Mouse (Mus musculus) thymus, postnatal 0 days (tissue): ENCODE measurements around the gene BB287469. TPM values are rescaled to one million over a fixed set of nuclear protein-coding genes. Genes with fewer than 3 reads are reported as not detected.
"Not testable (repeated sequence)": the region's sequence is repeated elsewhere in the genome, so short reads cannot be mapped to it uniquely, and the experiment has no call there.

Source experiments
- DNase-seq: peaks from one replicate; pipeline ENCODE4 v3.0.0-alpha.2; 2015; ENCODE audit warnings: low spot score
- polyA plus RNA-seq: library from polyadenylated mRNA; unstranded; fragments of >200 nt; fragmentation: Nextera tagmentation; extraction: Ambion mirVana; gene quantifications from 2 replicates; pipeline ENCODE4 v1.2.1, GENCODE M21; 2015

BB287469 gene
- not detected in 2 replicates for polyA plus RNA-seq

GRCm38 (mm10) chr12:87816277-87816676, at the start of gene BB287469:
Gene BB287469 (plus strand): TSS chr12:87816577.
- not testable (repeated sequence) for DNase-seq

- not testable (repeated sequence) for DNase-seq
These were observed 40.7 kb upstream of the BB287469 start, which contains the start of gene Gm21319 for GRCm38 (mm10) chr12:87775655-87776054. Gene Gm21319 (minus strand): TSS chr12:87775755.

GRCm38 (mm10) chr12:87795212-87795611, 21.2 kb upstream of the BB287469 start, which contains the start of gene Gm21936:
Gene Gm21936 (plus strand): TSS chr12:87795512.
- DNase-seq: not testable (repeated sequence)

- DNase-seq: not testable (repeated sequence)
These were observed 18.4 kb upstream of the BB287469 start for GRCm38 (mm10) chr12:87797971-87798370.

GRCm38 (mm10) chr12:87842239-87842638, 25.9 kb downstream of the BB287469 start, which contains the start of gene Gm2001:
Gene Gm2001 (minus strand): TSS chr12:87842339.
- not testable (repeated sequence) for DNase-seq

GRCm38 (mm10) chr12:87850657-87851056, 34.3 kb downstream of the BB287469 start:
- DNase-seq: not testable (repeated sequence)

- not testable (repeated sequence) for DNase-seq
These were observed 39.7 kb downstream of the BB287469 start for GRCm38 (mm10) chr12:87856067-87856466.

GRCm38 (mm10) chr12:87861740-87862692, 45.6 kb downstream of the BB287469 start:
- not testable (repeated sequence) for DNase-seq

GRCm38 (mm10) chr12:87863638-87864037, 47.3 kb downstream of the BB287469 start:
- not testable (repeated sequence) for DNase-seq

GRCm38 (mm10) chr12:87864048-87864447, 47.7 kb downstream of the BB287469 start:
- DNase-seq: not testable (repeated sequence)

Other genes with a start within 250 kb of the BB287469 start
- gene Oog1, start 213.9 kb upstream of the BB287469 start, polyA plus RNA-seq: not detected in 2 replicates
- gene Gm4027, start 197.7 kb upstream of the BB287469 start, polyA plus RNA-seq: not detected in 2 replicates
- not detected in 2 replicates for gene Gm16381, start 172.0 kb upstream of the BB287469 start, polyA plus RNA-seq
- gene Gm21319, start 40.8 kb upstream of the BB287469 start, polyA plus RNA-seq: not detected in 2 replicates
- not detected in 2 replicates for gene Gm21936, start 21.1 kb upstream of the BB287469 start, polyA plus RNA-seq
- gene Gm2001, start 25.8 kb downstream of the BB287469 start, polyA plus RNA-seq: not detected in 2 replicates
- gene Gm2016, start 57.5 kb downstream of the BB287469 start, polyA plus RNA-seq: 0.12 TPM in 2 replicates
- not detected in 2 replicates for gene Gm2022, start 78.8 kb downstream of the BB287469 start, polyA plus RNA-seq
- not detected in 2 replicates for gene Gm2035, start 103.3 kb downstream of the BB287469 start, polyA plus RNA-seq
- not detected in 2 replicates for gene Gm2042, start 137.5 kb downstream of the BB287469 start, polyA plus RNA-seq
- not detected in 2 replicates for gene Gm2075, start 195.3 kb downstream of the BB287469 start, polyA plus RNA-seq
- not detected in 2 replicates for gene Gm6803, start 202.2 kb downstream of the BB287469 start, polyA plus RNA-seq
- gene Gm2056, start 210.4 kb downstream of the BB287469 start, polyA plus RNA-seq: not detected in 2 replicates